Mouse (Mus musculus) ES-E14 (cell line): ENCODE data around the gene Efhc1. TPM values are rescaled to one million over a fixed set of nuclear protein-coding genes. Genes with fewer than 3 reads are reported as not detected.

Source experiments
- DNase-seq: peaks from one replicate; pipeline ENCODE4 v3.0.0-alpha.2; 2013; ENCODE audit warnings: low read depth, low spot score
- H3K27ac ChIP-seq: 2 replicates; pipeline ENCODE4 v1.5.1; 2012; ENCODE audit warnings: low read depth, mild to moderate bottlenecking, low read length, moderate library complexity, mixed read lengths; ENCODE audit not compliant: poor library complexity, insufficient read depth, severe bottlenecking
- H3K36me3 ChIP-seq: 2 replicates; pipeline ENCODE4 v1.6.1; 2012; ENCODE audit warnings: mild to moderate bottlenecking, low read length, moderate library complexity, mixed read lengths; ENCODE audit not compliant: control insufficient read depth, poor library complexity, insufficient read depth, severe bottlenecking
- H3K4me1 ChIP-seq, 2 experiments: fragments of 150-350 bp in 1 of 2; sonication (generic) in 1 of 2; 2 replicates each; pipeline ENCODE4 v1.6.1; 2012; ENCODE audit warnings: low read length in 2 of 2, mild to moderate bottlenecking in 1 of 2, mixed read lengths in 1 of 2; ENCODE audit not compliant: control insufficient read depth in 2 of 2, insufficient read depth in 2 of 2, poor library complexity in 1 of 2
- H3K4me3 ChIP-seq, 2 experiments: fragments of 150-350 bp in 1 of 2; sonication (generic) in 1 of 2; 2 replicates each; pipeline ENCODE4 v1.5.1; 2012; ENCODE audit warnings: low read length in 2 of 2, low read depth in 1 of 2, mild to moderate bottlenecking in 1 of 2, mixed read lengths in 1 of 2; ENCODE audit not compliant: insufficient read depth in 1 of 2, poor library complexity in 1 of 2, severe bottlenecking in 1 of 2
- H3K9ac ChIP-seq: 2 replicates; pipeline ENCODE4 v1.6.1; 2012; ENCODE audit warnings: low read depth, mild to moderate bottlenecking, low read length, mixed read lengths; ENCODE audit not compliant: poor library complexity, insufficient read depth, severe bottlenecking
- H3K9me3 ChIP-seq: fragments of 150-350 bp; sonication (generic); 2 replicates; pipeline ENCODE4 v1.6.1; 2012; ENCODE audit warnings: low read depth, mild to moderate bottlenecking, low read length; ENCODE audit not compliant: control insufficient read depth, insufficient read depth
- CHD2 ChIP-seq: IDR thresholded peaks from 2 replicates; pipeline ENCODE4 v1.6.1; 2014; ENCODE audit warnings: mild to moderate bottlenecking, low read depth, low read length, inconsistent platforms
- HCFC1 ChIP-seq: IDR thresholded peaks from 2 replicates; pipeline ENCODE4 v1.6.1; 2012; ENCODE audit warnings: low read length, inconsistent platforms, borderline replicate concordance; ENCODE audit not compliant: insufficient read depth
- MAFK ChIP-seq: IDR thresholded peaks from 2 replicates; pipeline ENCODE4 v1.6.1; 2014; ENCODE audit warnings: mild to moderate bottlenecking, low read depth, low read length, inconsistent platforms; ENCODE audit not compliant: insufficient read depth
- ZC3H11A ChIP-seq: IDR thresholded peaks from 2 replicates; pipeline ENCODE4 v1.6.1; 2012; ENCODE audit warnings: low read depth, mild to moderate bottlenecking, inconsistent platforms, low read length, borderline replicate concordance
- ZNF384 ChIP-seq: IDR thresholded peaks from 2 replicates; pipeline ENCODE4 v1.6.1; 2012; ENCODE audit warnings: low read depth, low read length, inconsistent platforms
- in situ Hi-C, 2 experiments: fragments of 600-800 bp; cut with MboI; formaldehyde crosslinking; loops; one replicate each; pipeline ENCODE4 v1.15.1; 2025; ENCODE audit warnings: low sequenced_read_pairs in 2 of 2, inconsistent platforms in 1 of 2; ENCODE audit not compliant: unreplicated experiment in 2 of 2
- total RNA-seq: library from RNA; depleted of rRNA; stranded (reverse); fragments of 300-350 nt; gene quantifications from 2 replicates; pipeline ENCODE4 v1.2.3, GENCODE M21; 2012

The Efhc1 gene
- total RNA-seq, 1 experiment: 1.7 TPM

DNA sequence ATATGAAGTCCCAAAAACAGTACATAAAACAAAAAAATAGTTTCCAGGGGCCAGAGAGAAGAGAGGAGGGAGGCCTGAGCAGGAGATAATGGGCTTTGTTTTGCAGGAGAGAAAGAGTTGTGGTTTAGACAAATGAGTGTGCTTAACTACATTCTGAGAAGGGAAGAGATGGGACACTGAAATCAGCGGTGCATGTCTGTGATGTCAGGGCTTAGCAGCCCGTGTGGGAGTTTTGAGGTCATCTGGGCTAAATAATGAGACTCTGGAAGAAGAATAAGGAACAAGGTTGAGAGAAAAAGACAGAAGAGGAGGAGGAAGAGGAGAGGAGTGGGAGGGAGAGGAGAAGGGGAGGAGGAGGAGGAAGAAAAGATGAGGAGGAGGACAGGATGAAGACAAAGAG, 39.3 kb upstream of the Efhc1 start:
- TF ChIP-seq HCFC1: no peak
- TF ChIP-seq MAFK: no peak
- no peak for TF ChIP-seq ZC3H11A
- no peak for TF ChIP-seq CHD2
- TF ChIP-seq ZNF384: no peak
- Histone ChIP-seq H3K4me1 (peaks cover 9 to 15% of the 10 kb centered on the region in 2 experiments), H3K4me3 (no peak overlapping the region), H3K36me3 (no peaks in the 10 kb centered on the region), H3K9ac (no peak overlapping the region; the same call in 1 of the 2 replicates), H3K9me3 (no peaks in the 10 kb centered on the region), H3K27ac (no peak overlapping the region)
- no peak for DNase-seq
- in situ Hi-C loops: no loop called here

DNA sequence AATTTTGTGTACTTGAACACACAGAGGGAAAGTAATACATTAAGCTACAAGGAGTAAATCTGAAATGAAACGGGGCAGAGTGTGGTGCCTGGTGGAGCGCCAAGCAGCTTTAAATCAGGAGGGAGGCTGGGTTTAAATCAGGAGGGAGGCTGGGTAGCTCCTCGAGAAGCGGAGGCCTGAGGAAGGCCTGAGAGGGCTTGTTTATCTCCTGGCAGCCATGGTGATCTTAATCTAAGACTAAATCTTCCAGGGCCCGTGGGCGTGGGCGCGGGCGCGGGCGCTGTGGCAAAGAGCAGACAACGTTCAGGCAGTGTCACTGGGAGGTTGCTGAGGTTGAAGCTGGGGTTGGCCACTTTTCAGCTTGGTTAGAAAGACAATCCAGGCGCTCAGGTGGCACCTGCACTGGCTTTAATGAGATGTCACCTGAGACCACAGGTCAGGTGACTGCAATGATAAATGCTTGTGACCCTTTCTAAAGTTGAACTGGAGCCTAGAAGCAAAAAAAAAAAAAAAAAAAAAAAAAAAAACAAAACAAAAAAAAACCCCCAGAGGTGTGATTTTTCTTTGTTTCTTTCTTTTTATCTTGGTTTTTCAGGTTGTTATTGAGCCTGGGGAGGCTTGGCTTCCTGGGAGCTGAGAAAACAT, 38.8 kb upstream of the Efhc1 start:
- peaks cover 6 to 15% of the 10 kb centered on the region in 2 experiments for H3K4me1 ChIP-seq
- TF ChIP-seq CHD2: no peak
- in situ Hi-C loops: no loop called here

GRCm38 (mm10) chr1:20914769-20915168, 36.7 kb upstream of the Efhc1 start:
- peaks cover under 1 to 4% of the 10 kb centered on the region in 2 experiments; a peak in 3 of 4 replicates for H3K4me1 ChIP-seq
- no peak for DNase-seq
- H3K9me3 ChIP-seq: no peaks in the 10 kb centered on the region
- no peak overlapping the region for H3K9ac ChIP-seq
- TF ChIP-seq MAFK: no peak
- no peak for TF ChIP-seq HCFC1
- no peak for TF ChIP-seq CHD2
- TF ChIP-seq ZC3H11A: no peak
- TF ChIP-seq ZNF384: no peak
- no peak overlapping the region for H3K27ac ChIP-seq
- in situ Hi-C loops: no loop called here
- H3K36me3 ChIP-seq: no peaks in the 10 kb centered on the region
- no peak overlapping the region for H3K4me3 ChIP-seq

More for the DNA sequence above, 38.8 kb upstream of the Efhc1 start:
- Histone ChIP-seq H3K36me3 (no peaks in the 10 kb centered on the region), H3K27ac (no peak overlapping the region), H3K9ac (no peak overlapping the region; the same call in 1 of the 2 replicates), H3K9me3 (no peaks in the 10 kb centered on the region), H3K4me3 (no peak overlapping the region; a peak in 1 of 4 replicates)
- no peak for DNase-seq

GRCm38 (mm10) chr1:20915608-20916007, 35.8 kb upstream of the Efhc1 start:
- Histone ChIP-seq H3K9me3 (no peaks in the 10 kb centered on the region), H3K36me3 (no peaks in the 10 kb centered on the region), H3K9ac (no peak overlapping the region), H3K27ac (no peak overlapping the region), H3K4me3 (no peak overlapping the region), H3K4me1 (peaks cover 0 to 3% of the 10 kb centered on the region in 2 experiments; a peak in 2 of 4 replicates)
- TF ChIP-seq CHD2: no peak
- TF ChIP-seq HCFC1: no peak
- no peak for TF ChIP-seq MAFK
- TF ChIP-seq ZC3H11A: no peak
- TF ChIP-seq ZNF384: no peak
- DNase-seq: no peak
- in situ Hi-C loops: no loop called here

DNA sequence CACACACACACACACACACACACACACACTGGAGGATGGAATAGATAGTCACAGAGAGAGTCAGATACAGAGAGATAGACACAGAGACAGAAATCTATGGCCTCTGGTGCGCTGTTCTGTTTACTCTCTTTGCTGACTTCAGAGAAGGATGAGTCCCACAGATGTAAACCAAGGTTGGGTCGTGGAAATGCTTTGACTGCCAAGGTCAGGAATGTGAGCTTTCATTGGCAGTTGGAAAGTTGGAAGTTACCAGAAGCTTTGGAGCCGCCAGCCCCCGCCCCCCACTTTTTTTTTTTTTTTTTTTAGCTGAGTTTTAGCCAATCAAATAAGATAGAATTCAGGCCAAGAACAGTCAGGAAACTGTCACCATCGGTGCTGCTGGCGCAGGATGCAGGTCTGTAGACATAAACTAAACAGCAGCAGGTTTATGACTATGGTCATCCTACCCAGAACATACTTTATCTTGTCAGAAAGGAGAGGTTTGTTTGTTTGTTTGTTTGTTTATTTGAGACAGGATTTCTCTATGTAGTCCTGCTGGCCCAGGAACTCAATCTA, 33.9 kb upstream of the Efhc1 start:
- in situ Hi-C loops: no loop called here
- Histone ChIP-seq H3K4me1 (peaks cover 0 to 3% of the 10 kb centered on the region in 2 experiments; a peak in 2 of 4 replicates), H3K9ac (no peak overlapping the region)

More for the DNA sequence above, 33.9 kb upstream of the Efhc1 start:
- no peak overlapping the region for H3K4me3 ChIP-seq
- TF ChIP-seq CHD2 (no peak), ZC3H11A (no peak), ZNF384 (no peak), HCFC1 (no peak), MAFK (no peak)
- no peak overlapping the region for H3K27ac ChIP-seq
- no peaks in the 10 kb centered on the region for H3K9me3 ChIP-seq
- no peaks in the 10 kb centered on the region for H3K36me3 ChIP-seq
- DNase-seq: no peak
